Mouse (Mus musculus): ENCODE measurements at regions not wholly inside any gene's neighbourhood (a gene's known extent, or its start where the extent isn't known, plus 50 kb on each side); places are given as distances from the start of the nearest gene placed in this dataset.

DNA sequence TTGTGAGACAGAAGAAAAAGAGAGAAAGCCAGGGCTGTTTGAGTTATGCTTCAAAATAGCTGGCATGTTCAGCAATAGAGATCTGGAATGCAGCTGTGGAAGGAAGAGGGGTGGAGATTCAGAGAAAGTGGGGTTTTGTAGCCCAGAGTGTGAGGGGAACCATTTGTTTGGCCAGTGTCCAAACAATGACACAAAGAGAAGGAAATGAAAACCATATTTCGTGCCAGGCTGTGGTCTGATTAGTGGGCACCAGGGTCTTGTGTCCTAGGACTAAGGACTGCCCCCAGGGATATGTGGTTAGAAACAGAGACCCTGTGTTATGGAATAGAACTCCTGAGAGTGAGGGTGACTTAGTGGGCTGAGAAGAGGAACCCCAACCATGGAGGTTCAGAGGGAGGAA, 83.2 kb upstream of the Arhgap28 start:
- Histone ChIP-seq H3K36me3 (replicated peaks; ENCODE audit: control insufficient read depth, insufficient read depth, low read depth) (no peaks in the 10 kb centered on the region), H3K4me3 (ENCODE audit: insufficient read depth in 1 of 2, low read depth in 2 of 2, low read length in 2 of 2) (no peak overlapping the region), H3K4me2 (ENCODE audit: low read depth) (no peak overlapping the region), H3K9ac (replicated peaks) (no peak overlapping the region), H3K4me1 (replicated peaks; ENCODE audit: control insufficient read depth in 2 of 2, insufficient read depth in 2 of 2, low read length in 1 of 2) (no peaks in the 10 kb centered on the region), H3K27me3 (ENCODE audit: control insufficient read depth, insufficient read depth, low read length) (no peaks in the 10 kb centered on the region), H3K9me3 (ENCODE audit: control insufficient read depth, low read length) (no peaks in the 10 kb centered on the region), H3K27ac (no peak overlapping the region)
- DNase-seq (ENCODE audit: low read depth in 3 of 3, low spot score in 3 of 3) (no peak), ATAC-seq (ENCODE audit: insufficient read depth) (no peak)
- TF ChIP-seq CTCF (IDR thresholded peaks at IDR 0.05; ENCODE audit: low read depth) = no peak
- TF ChIP-seq EP300 (IDR thresholded peaks at IDR 0.05; ENCODE audit: low read depth) = no peak
- WGBS (ENCODE audit: insufficient replicate concordance) = 32% methylated on average over 1 of the region's 1 CpGs

DNA sequence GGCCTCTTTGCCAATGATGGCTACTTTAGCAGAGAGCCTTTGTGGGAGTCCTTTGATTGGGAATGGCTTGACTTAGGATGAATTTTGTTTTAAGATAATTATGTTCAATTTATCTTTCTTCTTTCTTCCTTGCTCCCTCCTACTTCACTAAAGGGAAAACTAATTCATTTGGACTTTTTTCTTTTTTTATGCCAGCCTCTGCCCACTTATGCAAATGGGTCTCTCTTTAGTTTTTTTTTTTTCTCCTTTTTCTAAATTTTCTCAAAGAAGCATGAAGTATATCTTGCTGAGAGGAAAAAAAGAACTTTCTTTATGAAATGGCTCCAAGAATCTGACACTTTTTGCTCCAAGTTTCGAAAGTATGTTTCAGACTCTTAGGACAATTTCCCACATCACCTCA, 85.3 kb upstream of the Arhgap28 start:
- TF ChIP-seq EP300 (IDR thresholded peaks at IDR 0.05; ENCODE audit: low read depth) (no peak), CTCF (IDR thresholded peaks at IDR 0.05; ENCODE audit: low read depth) (no peak)
- no peak for DNase-seq (ENCODE audit: low read depth in 3 of 3, low spot score in 3 of 3)
- WGBS (ENCODE audit: insufficient replicate concordance) = 60% methylated on average over 1 of the region's 1 CpGs
- no peaks in the 10 kb centered on the region for H3K4me1 ChIP-seq (replicated peaks; ENCODE audit: control insufficient read depth in 2 of 2, insufficient read depth in 2 of 2, low read length in 1 of 2)
- no peak overlapping the region for H3K9ac ChIP-seq (replicated peaks)
- H3K9me3 ChIP-seq (ENCODE audit: control insufficient read depth, low read length) = no peaks in the 10 kb centered on the region
- H3K36me3 ChIP-seq (replicated peaks; ENCODE audit: control insufficient read depth, insufficient read depth, low read depth) = no peaks in the 10 kb centered on the region
- H3K4me3 ChIP-seq (ENCODE audit: insufficient read depth in 1 of 2, low read depth in 2 of 2, low read length in 2 of 2) = no peak overlapping the region
- ATAC-seq (ENCODE audit: insufficient read depth) = no peak
- no peak overlapping the region for H3K27ac ChIP-seq
- no peaks in the 10 kb centered on the region for H3K27me3 ChIP-seq (ENCODE audit: control insufficient read depth, insufficient read depth, low read length)
- no peak overlapping the region for H3K4me2 ChIP-seq (ENCODE audit: low read depth)

DNA sequence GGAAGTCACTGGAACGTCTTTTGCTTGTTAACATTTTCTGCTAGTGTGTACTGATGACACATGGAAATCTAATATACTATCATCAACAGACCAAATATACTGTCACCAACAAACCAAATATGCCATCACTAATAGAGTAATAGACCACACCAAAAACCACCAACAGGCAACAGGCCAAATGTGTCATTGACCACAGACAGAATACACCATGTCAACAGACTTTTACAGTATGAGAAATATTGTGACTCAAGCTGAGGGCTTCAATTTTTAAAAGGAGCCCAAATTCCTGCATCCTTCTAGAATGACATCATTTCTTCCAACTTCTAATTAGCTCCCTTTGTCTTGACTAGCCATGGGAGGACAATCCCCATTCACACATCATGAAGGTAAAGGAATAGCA, 85.9 kb upstream of the Arhgap28 start:
- H3K9ac ChIP-seq (replicated peaks) = no peak overlapping the region
- no peaks in the 10 kb centered on the region for H3K36me3 ChIP-seq (replicated peaks; ENCODE audit: control insufficient read depth, insufficient read depth, low read depth)
- H3K4me2 ChIP-seq (ENCODE audit: low read depth) = no peak overlapping the region
- TF ChIP-seq EP300 (IDR thresholded peaks at IDR 0.05; ENCODE audit: low read depth) (no peak), CTCF (IDR thresholded peaks at IDR 0.05; ENCODE audit: low read depth) (no peak)
- no peaks in the 10 kb centered on the region for H3K9me3 ChIP-seq (ENCODE audit: control insufficient read depth, low read length)
- no peak overlapping the region for H3K4me3 ChIP-seq (ENCODE audit: insufficient read depth in 1 of 2, low read depth in 2 of 2, low read length in 2 of 2)
- no peak overlapping the region for H3K27ac ChIP-seq
- no peak for ATAC-seq (ENCODE audit: insufficient read depth)
- H3K27me3 ChIP-seq (ENCODE audit: control insufficient read depth, insufficient read depth, low read length) = no peaks in the 10 kb centered on the region
- H3K4me1 ChIP-seq (replicated peaks; ENCODE audit: control insufficient read depth in 2 of 2, insufficient read depth in 2 of 2, low read length in 1 of 2) = no peaks in the 10 kb centered on the region
- no peak for DNase-seq (ENCODE audit: low read depth in 3 of 3, low spot score in 3 of 3)
- 38% methylated on average over 1 of the region's 1 CpGs for WGBS (ENCODE audit: insufficient replicate concordance)

DNA sequence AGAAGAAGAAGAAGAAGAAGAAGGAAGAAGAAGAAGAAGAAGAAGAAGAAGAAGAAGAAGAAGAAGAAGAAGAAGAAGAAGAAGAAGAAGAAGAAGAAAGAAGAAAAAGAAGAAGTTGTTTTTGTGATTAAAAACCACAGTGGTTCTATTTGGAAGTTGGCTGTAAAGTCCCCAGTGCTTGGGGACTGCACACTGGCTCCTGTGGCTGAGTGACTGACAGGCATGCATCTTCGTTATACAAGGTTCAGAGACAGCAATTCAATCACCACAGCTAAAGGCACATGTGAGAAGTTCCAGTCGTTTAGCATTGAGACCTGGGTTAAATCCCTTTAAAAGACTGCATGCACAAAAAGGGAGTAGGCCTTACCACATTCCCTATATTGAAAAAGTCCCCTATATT, 93.1 kb upstream of the Arhgap28 start:
- no peaks in the 10 kb centered on the region for H3K9me3 ChIP-seq (ENCODE audit: control insufficient read depth, low read length)
- no peak overlapping the region for H3K27ac ChIP-seq
- H3K9ac ChIP-seq (replicated peaks) = no peak overlapping the region
- ATAC-seq (ENCODE audit: insufficient read depth) = no peak
- no peak for DNase-seq (ENCODE audit: low read depth in 3 of 3, low spot score in 3 of 3)
- WGBS (ENCODE audit: insufficient replicate concordance) = 17% methylated on average over 2 of the region's 2 CpGs
- H3K36me3 ChIP-seq (replicated peaks; ENCODE audit: control insufficient read depth, insufficient read depth, low read depth) = no peaks in the 10 kb centered on the region
- H3K4me1 ChIP-seq (replicated peaks; ENCODE audit: control insufficient read depth in 2 of 2, insufficient read depth in 2 of 2, low read length in 1 of 2) = no peaks in the 10 kb centered on the region
- H3K4me3 ChIP-seq (ENCODE audit: insufficient read depth in 1 of 2, low read depth in 2 of 2, low read length in 2 of 2) = no peak overlapping the region
- H3K27me3 ChIP-seq (ENCODE audit: control insufficient read depth, insufficient read depth, low read length) = no peaks in the 10 kb centered on the region
- no peak overlapping the region for H3K4me2 ChIP-seq (ENCODE audit: low read depth)
- TF ChIP-seq EP300 (IDR thresholded peaks at IDR 0.05; ENCODE audit: low read depth) = no peak
- TF ChIP-seq CTCF (IDR thresholded peaks at IDR 0.05; ENCODE audit: low read depth) = no peak

DNA sequence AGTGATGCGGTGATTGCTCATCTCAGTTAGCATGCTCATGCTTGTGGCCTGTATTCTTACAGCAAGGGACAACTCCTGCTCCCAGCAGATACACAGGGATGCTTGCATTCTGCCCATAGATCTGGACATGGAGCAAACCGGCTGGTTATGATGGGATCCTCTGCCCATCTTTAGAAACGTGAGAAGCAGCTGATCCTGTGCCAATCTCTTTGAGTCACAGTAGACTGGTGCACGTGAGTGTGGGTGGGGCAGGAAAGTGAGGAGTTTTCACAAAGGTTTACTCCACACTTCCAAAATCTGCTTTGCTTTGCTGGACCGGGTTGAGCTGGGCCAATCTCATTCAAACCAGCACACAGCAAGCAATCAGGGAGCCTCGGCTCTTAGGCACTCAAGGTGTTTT, 93.5 kb upstream of the Arhgap28 start:
- Histone ChIP-seq H3K27me3 (ENCODE audit: control insufficient read depth, insufficient read depth, low read length) (no peaks in the 10 kb centered on the region), H3K9me3 (ENCODE audit: control insufficient read depth, low read length) (no peaks in the 10 kb centered on the region), H3K4me1 (replicated peaks; ENCODE audit: control insufficient read depth in 2 of 2, insufficient read depth in 2 of 2, low read length in 1 of 2) (no peaks in the 10 kb centered on the region), H3K4me3 (ENCODE audit: insufficient read depth in 1 of 2, low read depth in 2 of 2, low read length in 2 of 2) (no peak overlapping the region), H3K4me2 (ENCODE audit: low read depth) (no peak overlapping the region), H3K9ac (replicated peaks) (no peak overlapping the region), H3K27ac (no peak overlapping the region), H3K36me3 (replicated peaks; ENCODE audit: control insufficient read depth, insufficient read depth, low read depth) (no peaks in the 10 kb centered on the region)
- no peak for TF ChIP-seq CTCF (IDR thresholded peaks at IDR 0.05; ENCODE audit: low read depth)
- no peak for TF ChIP-seq EP300 (IDR thresholded peaks at IDR 0.05; ENCODE audit: low read depth)
- WGBS (ENCODE audit: insufficient replicate concordance) = 60% methylated on average over 6 of the region's 6 CpGs
- ATAC-seq (ENCODE audit: insufficient read depth) (no peak), DNase-seq (ENCODE audit: low read depth in 3 of 3, low spot score in 3 of 3) (no peak)
